Mouse (Mus musculus) embryo, embryonic 10.5 days (tissue): ENCODE results near the gene Brip1.
"Not testable (repeated sequence)": the region's sequence is repeated elsewhere in the genome, so short reads cannot be mapped to it uniquely, and the experiment has no call there.

ENCODE experiments used
- DNase-seq: peaks from one replicate; pipeline ENCODE4 v3.0.0-alpha.2; 2015; ENCODE audit warnings: low spot score

Brip1 gene

DNA sequence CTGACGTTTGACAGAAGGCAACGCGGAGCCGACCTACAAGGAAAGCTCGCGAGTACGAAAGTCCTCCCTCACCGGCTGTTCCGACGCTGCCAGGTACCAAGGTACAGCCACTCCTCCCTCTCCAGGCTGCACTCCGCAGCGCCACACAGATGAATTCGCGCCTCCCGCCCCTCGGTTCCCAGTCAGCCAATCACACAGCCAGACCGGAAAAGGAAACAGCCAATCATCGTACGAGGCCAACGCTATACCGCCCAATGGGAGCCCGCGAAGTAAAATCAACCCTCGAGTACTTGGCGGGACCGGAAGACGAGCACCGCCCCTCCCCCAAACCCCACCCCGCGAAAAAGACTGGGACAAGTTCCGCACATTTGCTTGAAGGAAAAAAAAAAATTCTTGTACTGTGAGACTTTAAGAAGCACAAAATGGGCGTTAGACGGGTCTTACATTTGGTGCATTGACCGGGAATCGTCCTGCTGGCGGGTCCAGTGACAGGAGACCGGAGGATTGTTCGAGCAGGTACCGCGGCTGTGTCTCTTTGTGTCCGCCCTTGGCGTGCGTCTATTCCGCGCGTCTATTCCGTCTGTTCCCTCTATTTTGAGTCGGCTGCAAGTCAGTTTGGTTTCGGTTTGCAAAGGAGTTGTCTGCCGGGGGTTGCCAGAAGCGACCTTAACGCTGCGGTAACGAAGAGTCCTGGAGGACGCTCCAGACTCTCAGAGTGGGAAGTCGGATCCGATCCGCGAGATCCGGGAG lies at the start of gene Brip1:
TSS of gene Brip1 (minus strand) at position 157 of the 750 bp plus-strand sequence.
- DNase-seq, result peak; percentile 99

DNA sequence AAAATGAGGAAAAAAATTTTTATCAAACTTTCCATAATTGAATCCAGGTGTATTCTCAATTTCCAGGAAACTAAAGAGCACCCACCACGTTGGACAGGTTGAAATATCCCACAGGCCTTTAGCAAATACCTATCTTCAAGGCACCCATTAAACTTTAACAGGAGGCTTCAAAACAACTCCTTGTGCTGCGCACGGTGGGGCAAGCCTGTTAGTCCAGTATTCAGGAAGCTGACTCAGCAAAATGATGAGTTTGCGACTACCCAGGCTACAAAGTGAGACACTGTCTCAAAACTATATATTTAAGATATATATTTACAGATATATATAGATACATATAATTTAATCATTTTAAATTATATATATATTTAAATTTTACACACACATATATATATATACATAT lies 31.5 kb upstream of the Brip1 start:
- no peak for DNase-seq

- no peak for DNase-seq
Observed at GRCm38 (mm10) chr11:86231781-86232350, 30.9 kb upstream of the Brip1 start.

GRCm38 (mm10) chr11:86226646-86227180 lies 25.7 kb upstream of the Brip1 start:
- no peak for DNase-seq

- DNase-seq, result no peak
Observed at GRCm38 (mm10) chr11:86225761-86226160, 24.8 kb upstream of the Brip1 start.

DNA sequence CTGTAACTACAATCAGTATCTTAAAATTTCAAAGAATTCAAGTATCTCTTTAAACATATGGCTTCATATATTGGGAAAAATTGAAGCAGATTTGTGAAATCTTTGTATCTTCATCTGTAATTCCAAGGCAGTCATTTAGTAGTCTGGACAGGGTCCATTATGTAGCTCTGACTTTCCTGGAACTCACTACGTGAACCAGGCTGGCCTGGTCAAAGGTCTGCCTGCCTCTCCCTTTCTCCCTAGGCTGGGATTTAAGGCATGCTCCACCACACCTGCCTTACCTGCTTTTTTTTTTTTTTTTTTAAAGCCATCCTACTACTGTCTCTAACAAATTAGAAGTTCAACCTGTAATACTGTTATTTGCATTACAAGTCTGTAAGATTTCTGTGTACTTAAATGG lies 10.8 kb upstream of the Brip1 start:
- DNase-seq, result no peak

DNA sequence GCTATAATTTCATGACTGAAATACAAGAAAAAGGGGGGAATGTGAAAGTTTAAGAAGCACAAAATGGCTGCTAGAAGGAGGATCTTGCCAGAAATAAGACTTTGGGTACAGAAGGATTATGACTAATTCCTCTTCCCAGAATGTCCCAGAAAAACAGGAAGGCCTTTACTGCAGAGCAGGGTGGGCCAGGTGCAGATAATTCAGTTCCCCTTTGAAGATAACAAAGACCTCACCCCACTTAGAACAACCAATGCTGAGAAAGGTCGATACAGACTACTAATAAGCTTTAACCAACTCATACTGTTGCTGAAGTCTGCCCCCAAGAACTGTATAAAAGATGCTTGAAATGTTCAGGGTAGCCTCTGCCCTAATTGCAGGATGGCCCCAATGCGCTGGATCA lies 8.1 kb upstream of the Brip1 start:
- no peak for DNase-seq

DNA sequence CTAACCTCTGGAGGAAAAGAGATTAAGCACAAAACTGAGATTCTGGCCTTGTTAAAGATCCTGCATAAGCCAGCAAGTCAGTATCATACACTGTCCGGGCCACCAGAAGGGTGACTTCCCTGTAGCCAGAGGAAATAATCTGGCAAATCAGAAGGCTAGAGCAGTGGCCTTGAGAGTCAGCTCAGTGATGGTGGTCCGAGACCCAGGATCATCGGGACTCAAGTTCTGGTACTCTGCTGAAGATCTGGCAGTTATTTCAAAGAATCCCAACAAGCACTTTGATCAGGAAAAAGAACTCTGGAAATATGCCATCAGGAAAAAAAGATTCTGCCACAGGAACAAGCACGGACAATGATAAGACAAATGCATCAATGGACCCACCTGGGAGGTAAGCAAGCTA lies 4.9 kb upstream of the Brip1 start:
- no peak for DNase-seq

GRCm38 (mm10) chr11:86205031-86205430 lies 4.0 kb upstream of the Brip1 start:
- no peak for DNase-seq

- DNase-seq, result peak; percentile 26
Observed at GRCm38 (mm10) chr11:86201901-86202675, 1.1 kb upstream of the Brip1 start.

- DNase-seq, result peak; percentile 72
Observed at GRCm38 (mm10) chr11:86200460-86201021, 452 bp downstream of the Brip1 start.

- DNase-seq, result no peak
Observed at GRCm38 (mm10) chr11:86199733-86200132, 1.3 kb downstream of the Brip1 start.

DNA sequence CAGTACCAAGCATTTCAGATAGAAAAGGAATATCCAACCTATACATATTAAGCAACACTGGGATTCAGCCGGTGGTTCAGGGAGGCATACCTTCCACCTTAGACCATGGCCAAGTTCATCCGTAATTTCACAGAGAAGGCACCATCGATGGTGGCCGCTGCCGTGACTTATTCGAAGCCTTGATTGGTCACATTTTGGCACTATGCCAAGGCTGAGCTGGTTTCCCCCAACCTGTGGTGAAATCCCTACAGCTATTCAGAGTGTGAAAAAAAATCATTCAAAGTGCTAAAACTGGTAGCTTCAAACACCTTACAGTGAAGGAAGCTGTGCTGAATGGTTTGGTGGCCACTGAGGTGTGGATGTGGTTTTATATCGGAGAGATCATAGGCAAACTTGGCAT lies 15.8 kb downstream of the Brip1 start:
- not testable (repeated sequence) for DNase-seq

DNA sequence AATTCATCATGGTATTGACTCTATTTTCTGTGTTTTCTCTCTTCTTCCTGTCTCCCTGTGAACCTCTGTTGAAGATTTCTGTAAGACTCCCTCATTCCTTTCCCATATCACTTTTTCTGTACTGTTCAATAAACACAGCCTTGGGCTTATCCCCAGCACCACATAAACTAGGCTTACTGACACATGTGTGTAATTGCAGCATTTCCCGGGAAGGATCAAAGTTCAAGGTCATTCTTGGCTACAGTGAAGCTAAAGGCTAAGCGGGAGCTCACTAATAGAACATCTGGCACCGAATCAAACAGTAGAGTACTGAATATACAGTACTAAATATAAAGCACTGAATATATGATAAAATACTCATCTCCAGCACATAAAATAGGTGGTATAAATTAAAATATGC lies 25.2 kb downstream of the Brip1 start:
- DNase-seq, result no peak

DNA sequence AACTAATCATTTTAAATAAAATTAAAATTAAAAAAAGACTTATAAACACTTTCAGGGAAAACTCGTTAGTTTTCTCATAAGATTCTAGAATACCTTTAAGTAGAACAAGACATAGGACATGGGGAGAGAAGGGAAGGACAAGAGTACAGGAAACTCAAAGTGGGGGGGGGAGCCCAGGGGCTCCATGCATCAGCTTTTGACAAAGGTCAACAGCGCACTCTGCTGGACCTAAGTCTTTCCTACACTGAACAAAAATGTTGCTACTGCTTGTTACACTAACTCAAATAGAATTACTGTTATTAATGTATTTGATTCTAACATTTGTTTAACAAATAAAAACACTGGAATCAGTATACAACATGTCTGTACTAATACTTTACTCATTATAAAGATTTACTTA lies 26.8 kb downstream of the Brip1 start:
- DNase-seq, result peak; percentile 77

DNA sequence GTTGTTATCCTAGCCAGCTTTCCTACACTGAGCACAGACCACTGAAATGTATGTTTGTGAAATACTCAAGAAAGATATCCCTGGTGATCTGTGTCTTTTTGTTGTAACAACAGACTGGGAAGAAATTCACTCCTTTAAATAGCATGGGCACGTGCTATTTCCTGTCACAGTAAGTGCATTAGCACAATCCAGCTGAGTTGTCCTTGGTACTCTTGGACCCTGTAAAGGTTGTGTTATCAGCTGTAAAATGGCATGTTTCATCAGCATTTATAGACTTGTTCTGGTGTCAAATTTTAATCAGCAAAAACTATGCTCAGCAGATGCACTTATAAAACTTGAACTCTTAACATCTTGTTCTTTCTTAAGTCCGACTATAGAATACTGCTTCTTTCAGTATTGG lies 30.2 kb downstream of the Brip1 start:
- no peak for DNase-seq

- no peak for DNase-seq
Observed at GRCm38 (mm10) chr11:86160251-86160650, 40.7 kb downstream of the Brip1 start.

DNA sequence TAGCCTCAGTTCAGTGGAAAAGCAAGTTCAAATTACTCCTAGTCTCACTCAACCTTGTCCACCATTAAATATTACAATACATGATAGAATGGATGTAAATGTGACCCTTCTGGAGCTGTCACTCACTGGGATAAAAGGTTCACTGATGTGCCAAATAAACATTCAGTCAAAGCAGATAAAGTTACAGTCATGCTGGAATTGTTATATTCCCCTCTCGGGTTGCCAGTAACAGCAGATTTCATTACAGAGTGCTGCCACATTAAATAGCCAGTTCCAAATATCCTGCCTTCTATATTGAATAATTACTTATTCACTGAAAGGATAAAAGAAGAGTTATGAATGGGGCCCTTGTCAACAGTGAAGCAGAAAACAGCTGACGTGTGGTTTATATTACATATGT lies 42.0 kb downstream of the Brip1 start:
- DNase-seq, result peak; percentile 2

- no peak for DNase-seq
Observed at GRCm38 (mm10) chr11:86155638-86156037, 45.4 kb downstream of the Brip1 start.

DNA sequence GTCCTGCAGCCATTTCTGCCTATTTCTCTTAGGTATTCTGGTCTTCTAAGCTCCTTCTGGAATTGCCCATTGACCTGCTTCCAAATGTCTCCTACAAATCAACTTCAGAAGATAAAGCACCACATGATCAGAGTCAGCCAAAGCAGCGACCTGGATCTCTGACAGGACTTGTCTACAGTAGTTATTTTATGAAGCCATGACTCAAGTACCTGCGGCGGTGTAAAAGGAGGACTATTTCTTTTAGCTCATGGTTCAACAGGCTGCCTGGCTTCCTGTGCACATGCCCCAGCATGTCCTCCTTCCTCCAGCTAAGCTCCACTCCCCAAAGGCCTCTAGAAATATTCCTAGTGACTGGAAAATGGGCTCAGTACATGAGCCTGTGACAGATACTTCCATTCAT lies 69.7 kb downstream of the Brip1 start:
- no peak for DNase-seq

- no peak for DNase-seq
Observed at GRCm38 (mm10) chr11:86117078-86117869, 83.7 kb downstream of the Brip1 start.

- no peak for DNase-seq
Observed at GRCm38 (mm10) chr11:86115955-86116354, 85.0 kb downstream of the Brip1 start.
